Mouse (Mus musculus): ENCODE results near the gene Klra7. TPM values are rescaled to one million over a fixed set of nuclear protein-coding genes. Genes with fewer than 3 reads are reported as not detected.
"Not testable (repeated sequence)": the region's sequence is repeated elsewhere in the genome, so short reads cannot be mapped to it uniquely, and the experiment has no call there.

The Klra7 gene
- not detected in 2 replicates for polyA plus RNA-seq (2016; fragmentation: Nextera tagmentation; extraction: Ambion mirVana)

DNA sequence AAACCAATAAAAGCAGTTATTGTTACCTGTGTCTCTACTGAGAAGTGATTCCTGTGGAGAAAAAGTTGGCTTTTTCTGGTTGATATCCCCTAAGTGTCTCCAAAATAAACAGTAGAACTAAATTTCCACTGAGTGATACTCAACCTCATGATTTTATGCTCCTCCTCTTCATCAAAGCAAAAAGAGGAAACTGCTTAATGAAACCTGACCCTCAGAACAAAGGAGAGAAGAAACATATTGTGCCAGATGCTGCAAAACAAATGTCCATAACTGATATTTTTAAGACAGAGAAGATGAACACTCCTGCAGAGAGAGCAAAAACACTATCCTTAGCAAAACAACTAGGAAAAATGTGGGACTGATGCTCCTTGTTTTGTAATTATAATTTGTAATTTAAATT is at the start of gene Klra7:
Gene Klra7, minus strand, starts transcription at position 101 of the 400 bp plus-strand sequence.
- ATAC-seq (ENCODE audit: low FRiP score) = no peak
- no peak within 1 kb of the TSS for H3K9ac ChIP-seq

DNA sequence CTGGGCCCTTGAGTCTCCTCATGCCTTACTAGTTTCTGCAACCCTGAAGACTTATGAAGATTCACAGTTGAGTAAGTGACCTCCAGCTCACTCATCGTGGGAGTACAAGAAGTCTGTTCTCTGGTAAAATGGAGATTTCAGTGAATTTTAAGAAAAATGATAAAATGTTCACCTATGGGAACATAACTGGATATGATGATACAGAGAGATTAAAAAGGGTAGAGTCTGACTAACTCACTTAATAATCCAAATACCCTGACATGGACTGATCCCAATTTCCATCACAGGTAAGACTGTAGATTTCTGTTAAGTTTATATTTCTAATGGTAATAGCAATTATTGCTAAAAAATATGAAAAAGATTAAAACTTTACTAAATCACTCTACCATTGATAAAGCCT is 48.7 kb upstream of the Klra7 start, which contains the start of gene Klra10:
Gene Klra10, minus strand, starts transcription at position 101 of the 400 bp plus-strand sequence.
- H3K4me3 ChIP-seq; H3K36me3 ChIP-seq; H3K27me3 ChIP-seq; H3K4me2 ChIP-seq (replicated peaks); H3K9me3 ChIP-seq (replicated peaks); H3K9ac ChIP-seq; ATAC-seq (ENCODE audit: low FRiP score); H3K4me1 ChIP-seq; H3K27ac ChIP-seq: not testable (repeated sequence)
- 67% methylated on average over 1 of the region's 1 CpGs for WGBS

More for the DNA sequence above, at the start of gene Klra7:
- no peak within 1 kb of the TSS for H3K4me2 ChIP-seq (replicated peaks)
- no peak within 1 kb of the TSS for H3K4me3 ChIP-seq
- no peak within 1 kb of the TSS for H3K27ac ChIP-seq
- H3K9me3 ChIP-seq (replicated peaks) = peaks cover 8% of the 10 kb centered on the region
- no peaks in the 10 kb centered on the region for H3K36me3 ChIP-seq
- H3K4me1 ChIP-seq = no peaks in the 10 kb centered on the region
- no peaks in the 10 kb centered on the region for H3K27me3 ChIP-seq

DNA sequence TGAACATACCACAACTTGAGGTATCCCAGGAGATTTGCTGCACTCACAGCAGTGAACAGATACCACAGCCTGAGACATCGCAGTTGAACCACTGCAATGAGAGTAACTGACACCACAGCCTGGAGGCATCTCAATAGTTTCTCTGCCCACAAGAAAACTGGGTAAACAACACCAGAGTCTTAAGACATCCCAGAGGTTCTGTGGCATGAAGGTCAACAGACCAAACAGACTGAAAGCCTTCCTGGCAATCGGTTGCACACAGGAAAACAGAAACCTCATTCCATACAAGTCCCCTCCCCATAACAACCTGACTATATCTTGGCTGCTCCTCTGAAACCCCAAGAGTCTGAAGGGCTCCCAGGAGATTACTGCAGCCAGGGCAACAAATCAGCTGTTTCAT is 22.2 kb upstream of the Klra7 start:
- H3K27ac ChIP-seq = no peak overlapping the region

DNA sequence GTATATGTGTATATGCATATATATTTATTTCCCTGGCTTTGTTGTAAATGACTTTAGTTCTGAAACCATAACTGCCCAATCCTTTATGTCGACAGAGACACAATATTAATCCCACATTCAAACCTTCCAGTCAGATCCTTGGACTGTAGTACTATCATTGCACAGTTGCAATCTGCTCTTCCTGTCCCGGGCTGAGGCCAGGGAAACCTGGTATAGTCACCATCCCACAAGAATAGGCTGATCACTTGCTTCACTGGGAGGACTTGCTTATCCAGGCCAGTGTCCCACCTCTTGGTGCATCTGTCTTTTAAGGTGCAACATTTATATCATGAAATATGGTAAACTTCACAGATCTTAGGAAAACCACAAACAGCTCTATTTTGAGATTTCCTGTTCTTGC is 4.4 kb upstream of the Klra7 start:
- Histone ChIP-seq H3K4me3 (no peak overlapping the region), H3K27ac (no peak overlapping the region), H3K9ac (no peak overlapping the region), H3K4me1 (no peaks in the 10 kb centered on the region), H3K4me2 (replicated peaks) (no peak overlapping the region), H3K27me3 (no peaks in the 10 kb centered on the region), H3K9me3 (replicated peaks) (peaks cover 4% of the 10 kb centered on the region; the same call in 1 of the 2 replicates), H3K36me3 (no peaks in the 10 kb centered on the region)
- no peak for ATAC-seq (ENCODE audit: low FRiP score)
- WGBS = 78% methylated on average over 2 of the region's 2 CpGs

More for the DNA sequence above, 22.2 kb upstream of the Klra7 start:
- Histone ChIP-seq H3K9ac (no peak overlapping the region), H3K4me1 (no peaks in the 10 kb centered on the region), H3K36me3 (no peaks in the 10 kb centered on the region), H3K27me3 (no peaks in the 10 kb centered on the region), H3K4me2 (replicated peaks) (no peak overlapping the region), H3K4me3 (no peak overlapping the region), H3K9me3 (replicated peaks) (peaks cover 20% of the 10 kb centered on the region)
- WGBS = 88% methylated on average over 2 of the region's 2 CpGs
- no peak for ATAC-seq (ENCODE audit: low FRiP score)

DNA sequence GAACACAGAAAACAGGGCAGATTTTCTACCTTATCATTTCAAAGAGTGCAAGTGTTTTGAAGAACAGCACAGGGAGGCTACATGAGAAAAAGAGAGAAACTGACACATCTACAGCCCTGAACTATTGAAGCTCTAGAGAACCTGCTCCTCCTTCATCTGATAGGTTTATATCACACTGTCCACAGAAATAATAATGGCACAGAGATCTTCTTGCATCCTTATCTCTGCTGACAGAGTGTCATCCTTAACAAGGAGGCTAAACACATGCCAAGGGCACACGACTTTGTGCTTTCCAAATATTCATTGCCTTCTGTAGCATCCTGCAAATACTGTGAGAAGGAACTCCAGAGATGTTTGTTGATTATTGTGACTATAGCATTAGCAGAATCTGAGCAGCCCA is 3.5 kb upstream of the Klra7 start:
- Histone ChIP-seq H3K27me3 (no peaks in the 10 kb centered on the region), H3K4me2 (replicated peaks) (no peak overlapping the region), H3K27ac (no peak overlapping the region), H3K4me1 (no peaks in the 10 kb centered on the region), H3K9ac (no peak overlapping the region), H3K36me3 (no peaks in the 10 kb centered on the region), H3K4me3 (no peak overlapping the region), H3K9me3 (replicated peaks) (peaks cover 8% of the 10 kb centered on the region; the same call in 1 of the 2 replicates)
- ATAC-seq (ENCODE audit: low FRiP score) = no peak
- WGBS = 41% methylated on average over 1 of the region's 1 CpGs

DNA sequence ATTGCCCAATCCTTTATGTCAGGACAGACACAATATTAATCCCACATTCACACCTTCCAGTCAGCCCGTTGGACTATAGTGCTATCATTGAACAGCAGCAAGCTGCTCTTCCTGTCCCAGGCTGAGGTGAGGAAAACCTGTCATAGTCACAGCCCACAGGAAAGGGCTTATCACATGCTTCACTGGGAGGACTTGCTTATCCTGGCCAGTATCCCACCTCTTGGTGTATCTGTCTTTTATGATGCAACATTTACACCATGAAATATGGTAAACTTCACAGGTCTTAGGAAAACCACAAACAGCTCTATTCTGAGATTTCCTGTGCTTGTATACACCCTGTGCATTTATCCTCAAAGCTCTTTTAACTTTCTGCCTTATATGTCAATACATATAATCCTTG is 35.7 kb downstream of the Klra7 start:
- H3K36me3 ChIP-seq; H3K4me2 ChIP-seq (replicated peaks); H3K27me3 ChIP-seq; H3K9me3 ChIP-seq (replicated peaks); H3K4me1 ChIP-seq; H3K9ac ChIP-seq; ATAC-seq (ENCODE audit: low FRiP score); H3K4me3 ChIP-seq; H3K27ac ChIP-seq: not testable (repeated sequence)
- 94% methylated on average over 1 of the region's 1 CpGs for WGBS

DNA sequence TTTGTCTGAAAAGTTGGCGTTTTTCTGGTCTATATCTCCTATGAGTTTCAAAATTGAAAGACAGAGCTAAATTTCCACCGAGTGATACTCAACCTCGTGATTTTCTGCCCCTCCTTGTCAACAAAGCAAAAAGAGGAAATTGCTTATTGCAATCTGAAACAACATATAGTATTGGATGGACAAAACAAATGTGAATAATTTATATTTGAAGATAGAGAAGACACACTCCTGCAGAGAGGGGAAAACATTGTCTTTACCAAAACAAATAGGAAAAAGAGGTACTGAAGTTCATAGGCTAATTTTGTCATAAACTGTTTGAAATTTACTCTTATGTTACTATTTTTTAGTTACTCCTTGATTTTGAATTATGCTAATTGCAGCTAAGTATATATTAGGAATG is 40.1 kb downstream of the Klra7 start, which contains the start of gene Klra9:
Gene Klra9, minus strand, starts transcription at position 101 of the 400 bp plus-strand sequence.
- H3K27ac ChIP-seq; H3K4me1 ChIP-seq; H3K4me2 ChIP-seq (replicated peaks); H3K36me3 ChIP-seq; H3K9me3 ChIP-seq (replicated peaks); H3K4me3 ChIP-seq; H3K27me3 ChIP-seq; ATAC-seq (ENCODE audit: low FRiP score); H3K9ac ChIP-seq: not testable (repeated sequence)
- WGBS = 63% methylated on average over 3 of the region's 3 CpGs

Other genes with a start within 250 kb of the Klra7 start
- not detected in 2 replicates for gene Klra6, start 206.4 kb downstream of the Klra7 start, polyA plus RNA-seq (2016; fragmentation: Nextera tagmentation; extraction: Ambion mirVana)
- not detected in 2 replicates for gene Klra4, start 166.1 kb downstream of the Klra7 start, polyA plus RNA-seq (2016; fragmentation: Nextera tagmentation; extraction: Ambion mirVana)
- not detected in 2 replicates for gene Klra8, start 103.4 kb downstream of the Klra7 start, polyA plus RNA-seq (2016; fragmentation: Nextera tagmentation; extraction: Ambion mirVana)
- gene Klra9, start 40.2 kb downstream of the Klra7 start, polyA plus RNA-seq (2016; fragmentation: Nextera tagmentation; extraction: Ambion mirVana) = not detected in 2 replicates
- not detected in 2 replicates for gene Klra10, start 48.6 kb upstream of the Klra7 start, polyA plus RNA-seq (2016; fragmentation: Nextera tagmentation; extraction: Ambion mirVana)
- gene Klra3, start 104.3 kb upstream of the Klra7 start, polyA plus RNA-seq (2016; fragmentation: Nextera tagmentation; extraction: Ambion mirVana) = not detected in 2 replicates
- gene Klra1, start 153.6 kb upstream of the Klra7 start, polyA plus RNA-seq (2016; fragmentation: Nextera tagmentation; extraction: Ambion mirVana) = not detected in 2 replicates

Measured in hindbrain, embryonic 12.5 days (tissue).